Comparison of ENCODE assay signal across 8 mouse cellular contexts in genomic region chr17:29033569-29034061, GRCm38 (mm10). TPM values are rescaled to one million over a fixed set of nuclear protein-coding genes. Genes with fewer than 3 reads are reported as not detected.
DNase-seq lines count a peak whose midpoint lies in the region; ATAC-seq and TF ChIP-seq lines count a peak whose summit lies in the region.

No protein-coding gene starts in this region.

- no peaks in the 10 kb centered on the region for H3K27me3 ChIP-seq in C2C12 (ENCODE audit: control insufficient read depth, insufficient read depth, insufficient read length)
- no peaks in the 10 kb centered on the region for H3K27me3 ChIP-seq in heart, embryonic 15.5 days
- H3K27me3 ChIP-seq in limb, embryonic 15.5 days: no peaks in the 10 kb centered on the region

- peaks cover 30% of the 10 kb centered on the region for H3K4me1 ChIP-seq in heart, embryonic 15.5 days (replicated peaks)
- peaks cover 17% of the 10 kb centered on the region for H3K4me1 ChIP-seq in limb, embryonic 15.5 days

- peaks cover 56% of the 10 kb centered on the region for H3K36me3 ChIP-seq in C2C12 (ENCODE audit: control insufficient read depth, insufficient read depth)
- H3K36me3 ChIP-seq in heart, embryonic 15.5 days: peaks cover 27% of the 10 kb centered on the region
- peaks cover 22% of the 10 kb centered on the region for H3K36me3 ChIP-seq in limb, embryonic 15.5 days

- no peak for TF ChIP-seq CTCF in C2C12 (IDR thresholded peaks at IDR 0.05; ENCODE audit: control insufficient read depth, insufficient read depth, insufficient read length)

- H3K9ac ChIP-seq in heart, embryonic 15.5 days: peak overlapping the region; percentile 88
- peak overlapping the region; percentile 76 for H3K9ac ChIP-seq in limb, embryonic 15.5 days

- peak overlapping the region; percentile 84 for H3ac ChIP-seq in C2C12 (ENCODE audit: control insufficient read depth, insufficient read length, low read depth)

- no peaks in the 10 kb centered on the region for H3K9me3 ChIP-seq in heart, embryonic 15.5 days (replicated peaks)
- no peaks in the 10 kb centered on the region for H3K9me3 ChIP-seq in limb, embryonic 15.5 days

- peak overlapping the region; percentile 98 for H3K27ac ChIP-seq in heart, embryonic 15.5 days
- peak overlapping the region; percentile 99 for H3K27ac ChIP-seq in limb, embryonic 15.5 days

- peaks cover 59% of the 10 kb centered on the region for H3K79me3 ChIP-seq in C2C12 (ENCODE audit: low read depth)

- under 1% methylated on average over 6 of the region's 6 CpGs for WGBS in heart, embryonic 15.5 days
- under 1% methylated on average over 6 of the region's 6 CpGs for WGBS in limb, embryonic 15.5 days

- peak overlapping the region; percentile 89 for H3K4me3 ChIP-seq in C2C12 (ENCODE audit: insufficient read depth, poor library complexity, severe bottlenecking)
- peak overlapping the region; percentile 64 for H3K4me3 ChIP-seq in heart, embryonic 15.5 days
- H3K4me3 ChIP-seq in limb, embryonic 15.5 days: peak overlapping the region; percentile 70

- peak; percentile 53 for DNase-seq in CD4-positive, CD25-positive, alpha-beta regulatory T cell, adult 2 months (ENCODE audit: low read depth, low spot score)
- DNase-seq in cerebellum, adult 8-10 months: no peak
- DNase-seq in gastrocnemius, adult 8-10 months (ENCODE audit: low spot score in 2 of 2): no peak
- no peak for DNase-seq in B cell, adult 2 months

- H3K4me2 ChIP-seq in heart, embryonic 15.5 days: peak overlapping the region; percentile 88
- peak overlapping the region; percentile 69 for H3K4me2 ChIP-seq in limb, embryonic 15.5 days

- no peak for ATAC-seq in CD4-positive, CD25-positive, alpha-beta regulatory T cell, adult 4 months
- no peak for ATAC-seq in heart, embryonic 15.5 days (replicated peaks; ENCODE audit: insufficient number of reproducible peaks, insufficient read depth, low FRiP score, low read depth)
- no peak for ATAC-seq in limb, embryonic 15.5 days (ENCODE audit: insufficient number of reproducible peaks, low FRiP score, low TSS enrichment, low read depth)

- peaks cover 73% of the 10 kb centered on the region for H3K79me2 ChIP-seq in C2C12 (ENCODE audit: control insufficient read depth, insufficient read depth)

TF ChIP-seq in C2C12, 6 proteins besides CTCF, POLR2A, EP300 and RAD21:
- TF ChIP-seq MYOD1 (IDR thresholded peaks at IDR 0.05; ENCODE audit: control insufficient read depth, insufficient read length, low read depth) (no peak), CEBPB (IDR thresholded peaks at IDR 0.05; ENCODE audit: low read depth) (no peak), MYOG (IDR thresholded peaks at IDR 0.05; ENCODE audit: control insufficient read depth, extremely low read depth, insufficient read length) (no peak), FOSL1 (IDR thresholded peaks at IDR 0.05; ENCODE audit: insufficient read depth, low read length, poor library complexity, severe bottlenecking) (no peak), USF1 (IDR thresholded peaks at IDR 0.05; ENCODE audit: low read depth) (no peak), MAX (IDR thresholded peaks at IDR 0.05) (no peak)

RNA-seq across cellular contexts. Expression of gene Srsf3, which starts 1.2 kb away (rescaled TPM):
- 100 to 1,000 TPM; 232 to 397 TPM for polyA plus RNA-seq in CD4-positive, CD25-positive, alpha-beta regulatory T cell, adult 4 months (2017; shearing (Covaris generic))
- polyA plus RNA-seq in C2C12 (2012; fragmentation: generic; extraction: Trizol): 235 TPM
- polyA plus RNA-seq in heart, embryonic 15.5 days (2015; fragmentation: Nextera tagmentation; extraction: Ambion mirVana): 318 and 332 TPM in 2 replicates
- 513 and 518 TPM in 2 replicates for polyA plus RNA-seq in limb, embryonic 15.5 days (2015; fragmentation: Nextera tagmentation; extraction: Ambion mirVana)
- total RNA-seq in gastrocnemius, adult 8-10 months (2022): 10 to 100 TPM; 29.4 to 43.1 (median 37.1) TPM

RNA-seq across cellular contexts. Expression of gene Stk38, which starts 25.8 kb away (rescaled TPM):
- polyA plus RNA-seq in CD4-positive, CD25-positive, alpha-beta regulatory T cell, adult 4 months (2017; shearing (Covaris generic)): 100 to 1,000 TPM; 223 to 306 TPM
- polyA plus RNA-seq in C2C12 (2012; fragmentation: generic; extraction: Trizol): 19.2 TPM
- polyA plus RNA-seq in heart, embryonic 15.5 days (2015; fragmentation: Nextera tagmentation; extraction: Ambion mirVana): 73.6 and 78.0 TPM in 2 replicates
- 100 and 104 TPM in 2 replicates for polyA plus RNA-seq in limb, embryonic 15.5 days (2015; fragmentation: Nextera tagmentation; extraction: Ambion mirVana)
- 10 to 100 TPM; 19.5 to 22.5 (median 19.8) TPM for total RNA-seq in gastrocnemius, adult 8-10 months (2022)

RNA-seq across cellular contexts. Expression of gene Cdkn1a, which starts 57.2 kb away (rescaled TPM):
- polyA plus RNA-seq in CD4-positive, CD25-positive, alpha-beta regulatory T cell, adult 4 months (2017; shearing (Covaris generic)): 1 to 10 TPM; 2.5 to 4.6 TPM
- 236 TPM for polyA plus RNA-seq in C2C12 (2012; fragmentation: generic; extraction: Trizol)
- 53.3 and 64.4 TPM in 2 replicates for polyA plus RNA-seq in heart, embryonic 15.5 days (2015; fragmentation: Nextera tagmentation; extraction: Ambion mirVana)
- polyA plus RNA-seq in limb, embryonic 15.5 days (2015; fragmentation: Nextera tagmentation; extraction: Ambion mirVana): 233 and 345 TPM in 2 replicates
- total RNA-seq in gastrocnemius, adult 8-10 months (2022): 10 to 100 TPM in 3 of 4 experiments, 1 to 10 TPM in 1; 9.8 to 33.8 (median 12.1) TPM
